Mouse (Mus musculus): ENCODE data around the gene Fubp3.

- TF ChIP-seq CTCF (IDR thresholded peaks at IDR 0.05) (no peak), EP300 (IDR thresholded peaks at IDR 0.05; ENCODE audit: insufficient read depth, low read depth, low read length) (no peak)
Observed at GRCm38 (mm10) chr2:31635281-31636137, 63.1 kb downstream of the Fubp3 start.
